Mouse (Mus musculus): Measurements from ENCODE around the gene Ccdc89. TPM values are rescaled to one million over a fixed set of nuclear protein-coding genes. Genes with fewer than 3 reads are reported as not detected.

Gene Ccdc89
- polyA plus RNA-seq, 2 experiments: 0.77 to 0.80 TPM

DNA sequence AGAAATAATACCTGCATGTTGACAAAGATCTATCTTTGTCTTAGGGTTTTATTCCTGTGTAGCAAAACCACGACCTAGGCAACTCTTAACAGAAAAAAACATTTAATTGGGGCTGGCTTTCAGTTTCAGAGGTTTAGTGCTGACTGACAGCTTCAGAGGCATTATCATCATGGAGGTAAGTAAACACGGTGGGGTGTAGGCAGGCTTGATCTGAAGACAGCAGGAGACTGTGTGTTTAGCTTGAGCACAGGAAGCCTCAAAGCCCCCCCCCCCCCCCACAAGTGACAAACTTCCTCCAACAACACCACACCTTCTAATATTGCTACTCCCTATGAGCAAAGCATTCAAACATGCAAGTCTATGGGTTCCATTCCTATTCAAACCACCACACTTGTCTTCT lies 47.1 kb downstream of the Ccdc89 start:
- Histone ChIP-seq H3K36me3 (ENCODE audit: control insufficient read depth, insufficient read depth, low read length) (peaks cover 21% of the 10 kb centered on the region), H3K4me2 (replicated peaks; ENCODE audit: low read depth, low read length, severe bottlenecking) (no peak overlapping the region), H3K9me3 (ENCODE audit: control insufficient read depth, low read length) (no peaks in the 10 kb centered on the region), H3K4me3 (replicated peaks; ENCODE audit: low read length) (no peak overlapping the region), H3K27me3 (ENCODE audit: control insufficient read depth, insufficient read depth, low read length) (peaks cover 8% of the 10 kb centered on the region; the same call in 1 of the 2 replicates), H3K4me1 (ENCODE audit: control insufficient read depth, insufficient read depth, low read length) (peaks cover 6% of the 10 kb centered on the region; the same call in 1 of the 2 replicates), H3K9ac (ENCODE audit: low read depth, low read length, severe bottlenecking) (no peak overlapping the region), H3K27ac (replicated peaks; ENCODE audit: low read depth, low read length) (no peak overlapping the region)
- 80% methylated on average over 2 of the region's 2 CpGs for WGBS
- no peak for ATAC-seq (ENCODE audit: low FRiP score, low read depth)
- no peak for TF ChIP-seq POLR2A (IDR thresholded peaks at IDR 0.05; ENCODE audit: borderline replicate concordance, extremely low read depth, insufficient read depth, insufficient read length)
- DNase-seq (ENCODE audit: low spot score): no peak

DNA sequence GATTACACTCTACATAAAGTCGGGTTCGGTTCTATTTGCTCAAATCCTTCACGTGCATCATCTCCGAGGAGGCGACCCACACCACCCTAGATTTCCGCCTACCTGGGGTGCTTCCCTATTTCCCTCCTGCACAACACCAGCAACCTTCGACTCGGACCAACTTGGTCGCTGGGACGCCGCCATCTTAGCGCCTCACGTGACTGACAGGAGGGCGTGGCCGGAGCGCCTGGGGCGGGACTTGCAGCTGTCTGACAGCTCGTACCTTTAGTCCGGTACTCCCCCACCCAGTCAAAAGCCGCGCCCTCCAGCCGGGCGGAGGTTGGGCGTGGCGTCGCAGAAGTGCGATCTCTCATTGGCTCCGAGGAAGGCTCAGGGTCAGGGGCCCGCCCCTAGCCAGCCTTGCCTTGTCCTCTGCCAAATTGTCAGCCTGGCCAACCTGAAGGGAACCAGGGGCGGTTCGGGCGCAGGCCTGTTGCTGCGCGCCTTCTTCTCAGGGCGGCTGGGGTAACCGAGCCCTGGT lies 49.5 kb downstream of the Ccdc89 start, which contains the start of gene Tmem126b:
Gene Tmem126b (minus strand): TSS at position 209 of the 520 bp plus-strand sequence.
- WGBS: under 1% methylated on average over 36 of the region's 36 CpGs
- TF ChIP-seq POLR2A (IDR thresholded peaks at IDR 0.05; ENCODE audit: borderline replicate concordance, extremely low read depth, insufficient read depth, insufficient read length): peak; percentile 85; the same call in 1 of the 2 replicates
- H3K4me3 ChIP-seq (replicated peaks; ENCODE audit: low read length): peak within 1 kb of the TSS; percentile 54
- H3K36me3 ChIP-seq (ENCODE audit: control insufficient read depth, insufficient read depth, low read length): peaks cover 4% of the 10 kb centered on the region; the same call in 1 of the 2 replicates
- ATAC-seq (ENCODE audit: low FRiP score, low read depth): peak; percentile 100
- peak within 1 kb of the TSS; percentile 94 for H3K4me2 ChIP-seq (replicated peaks; ENCODE audit: low read depth, low read length, severe bottlenecking)
- H3K9ac ChIP-seq (ENCODE audit: low read depth, low read length, severe bottlenecking): peak within 1 kb of the TSS; percentile 58
- no peaks in the 10 kb centered on the region for H3K9me3 ChIP-seq (ENCODE audit: control insufficient read depth, low read length)
- peaks cover 6% of the 10 kb centered on the region; the same call in 1 of the 2 replicates for H3K4me1 ChIP-seq (ENCODE audit: control insufficient read depth, insufficient read depth, low read length)
- H3K27ac ChIP-seq (replicated peaks; ENCODE audit: low read depth, low read length): peak within 1 kb of the TSS; percentile 33; the same call in 1 of the 2 replicates
- peak; percentile 97 for DNase-seq (ENCODE audit: low spot score)
- H3K27me3 ChIP-seq (ENCODE audit: control insufficient read depth, insufficient read depth, low read length): peaks cover 8% of the 10 kb centered on the region; the same call in 1 of the 2 replicates

DNA sequence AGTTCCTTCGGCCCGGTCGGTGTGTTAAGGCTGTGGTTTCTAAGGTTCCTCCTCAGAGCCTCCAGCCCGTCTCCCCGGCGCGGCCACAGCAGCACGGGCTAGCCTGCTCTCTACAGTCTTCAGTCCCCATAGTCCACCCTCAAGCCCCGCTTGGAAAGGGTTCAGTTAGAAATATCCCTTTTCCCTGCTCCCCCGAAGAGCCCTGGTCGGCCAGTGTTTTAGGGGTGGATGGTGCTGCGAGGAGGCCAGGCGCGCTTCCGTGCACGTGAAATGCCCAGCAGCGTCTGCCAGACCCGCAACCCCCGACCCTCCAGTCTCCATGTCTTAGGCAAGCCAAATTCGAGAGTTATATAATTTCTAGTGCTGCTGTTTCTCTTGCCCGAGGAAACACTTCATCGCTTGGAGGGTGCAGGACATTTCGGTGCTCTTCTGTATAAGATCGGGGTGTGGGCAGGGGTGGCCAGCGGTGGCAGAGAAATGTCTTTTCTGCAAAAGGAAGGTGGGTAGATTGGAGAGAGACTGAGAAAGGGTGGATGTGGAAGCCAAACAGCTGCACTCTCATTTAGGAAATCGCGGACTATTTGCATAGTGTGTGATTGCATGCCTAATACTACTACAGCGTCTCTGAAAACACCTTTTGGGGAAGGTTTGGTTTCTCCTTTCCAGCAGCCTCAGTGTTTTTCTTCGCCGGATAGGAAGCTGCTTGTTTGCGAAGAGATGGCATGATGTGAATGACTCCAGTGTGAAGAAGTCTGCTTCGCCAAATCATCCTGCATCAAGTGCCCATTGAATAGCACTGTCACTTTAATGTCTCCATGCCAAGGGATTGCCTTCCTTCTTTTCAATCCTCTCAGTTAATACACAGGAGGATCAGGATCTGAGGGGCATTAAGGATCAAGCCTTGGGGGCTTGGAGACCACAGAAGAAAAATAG lies 50.2 kb downstream of the Ccdc89 start, which contains the start of gene Dlg2:
Gene Dlg2 (plus strand): TSS at position 360 of the 933 bp plus-strand sequence.
- ATAC-seq (ENCODE audit: low FRiP score, low read depth) (no peak; the same call in 1 of the 2 replicates), DNase-seq (ENCODE audit: low spot score) (no peak)
- Histone ChIP-seq H3K27ac (replicated peaks; ENCODE audit: low read depth, low read length) (peak within 1 kb of the TSS; percentile 33; the same call in 1 of the 2 replicates), H3K4me2 (replicated peaks; ENCODE audit: low read depth, low read length, severe bottlenecking) (peak within 1 kb of the TSS; percentile 94), H3K4me3 (replicated peaks; ENCODE audit: low read length) (peak within 1 kb of the TSS; percentile 54), H3K9ac (ENCODE audit: low read depth, low read length, severe bottlenecking) (peak within 1 kb of the TSS; percentile 58), H3K27me3 (ENCODE audit: control insufficient read depth, insufficient read depth, low read length) (peaks cover 8% of the 10 kb centered on the region; the same call in 1 of the 2 replicates), H3K36me3 (ENCODE audit: control insufficient read depth, insufficient read depth, low read length) (peaks cover 4% of the 10 kb centered on the region; the same call in 1 of the 2 replicates), H3K4me1 (ENCODE audit: control insufficient read depth, insufficient read depth, low read length) (peaks cover 6% of the 10 kb centered on the region; the same call in 1 of the 2 replicates), H3K9me3 (ENCODE audit: control insufficient read depth, low read length) (no peaks in the 10 kb centered on the region)
- TF ChIP-seq POLR2A (IDR thresholded peaks at IDR 0.05; ENCODE audit: borderline replicate concordance, extremely low read depth, insufficient read depth, insufficient read length): no peak
- 1% methylated on average over 32 of the region's 32 CpGs for WGBS

Other genes starting within 250 kb of the Ccdc89 start
- 0.14 TPM in 1 of 2 replicates, not detected in the other for gene Ccdc83, start 160.8 kb upstream of the Ccdc89 start, polyA plus RNA-seq (2012; rRNA removed)
- not detected in 2 replicates for gene Ccdc83, start 160.8 kb upstream of the Ccdc89 start, polyA plus RNA-seq (2014; fragmentation: Nextera tagmentation; extraction: Ambion mirVana)
- gene Sytl2, start 124.3 kb upstream of the Ccdc89 start, polyA plus RNA-seq (2012; rRNA removed): 21.6 and 25.7 TPM in 2 replicates
- 18.0 and 21.9 TPM in 2 replicates for gene Sytl2, start 124.3 kb upstream of the Ccdc89 start, polyA plus RNA-seq (2014; fragmentation: Nextera tagmentation; extraction: Ambion mirVana)
- 140 and 145 TPM in 2 replicates for gene Crebzf, start 16.2 kb downstream of the Ccdc89 start, polyA plus RNA-seq (2012; rRNA removed)
- 56.3 and 58.1 TPM in 2 replicates for gene Crebzf, start 16.2 kb downstream of the Ccdc89 start, polyA plus RNA-seq (2014; fragmentation: Nextera tagmentation; extraction: Ambion mirVana)
- 43.8 and 44.0 TPM in 2 replicates for gene Tmem126a, start 30.7 kb downstream of the Ccdc89 start, polyA plus RNA-seq (2012; rRNA removed)
- gene Tmem126a, start 30.7 kb downstream of the Ccdc89 start, polyA plus RNA-seq (2014; fragmentation: Nextera tagmentation; extraction: Ambion mirVana): 94.1 and 98.4 TPM in 2 replicates
- gene Tmem126b, start 49.4 kb downstream of the Ccdc89 start, polyA plus RNA-seq (2012; rRNA removed): 13.3 and 18.6 TPM in 2 replicates
- gene Tmem126b, start 49.4 kb downstream of the Ccdc89 start, polyA plus RNA-seq (2014; fragmentation: Nextera tagmentation; extraction: Ambion mirVana): 32.4 and 34.1 TPM in 2 replicates
- 4.6 and 5.3 TPM in 2 replicates for gene Dlg2, start 50.1 kb downstream of the Ccdc89 start, polyA plus RNA-seq (2012; rRNA removed)
- 6.2 and 7.3 TPM in 2 replicates for gene Dlg2, start 50.1 kb downstream of the Ccdc89 start, polyA plus RNA-seq (2014; fragmentation: Nextera tagmentation; extraction: Ambion mirVana)

Measured in limb, embryonic 14.5 days (tissue).